Mouse (Mus musculus) liver, embryonic 14.5 days (tissue): Measurements from ENCODE around the gene Lrrd1. TPM values are rescaled to one million over a fixed set of nuclear protein-coding genes. Genes with fewer than 3 reads are reported as not detected.
A peak's percentile ranks its signal among the peaks of the same experiment; 100 is the strongest.
"Not testable (repeated sequence)": the region's sequence is repeated elsewhere in the genome, so short reads cannot be mapped to it uniquely, and the experiment has no call there.

Source experiments
- ATAC-seq: fragments of 200-750 bp; cut with Nextera tagmentation; 2 replicates; pipeline ENCODE4 v1.8.0; 2017; ENCODE audit warnings: moderate number of reproducible peaks, mild to moderate bottlenecking, moderate library complexity; ENCODE audit not compliant: insufficient read depth
- DNase-seq, 3 experiments: peaks; one replicate each; pipeline ENCODE4 v3.0.0-alpha.2; 2012 to 2013; ENCODE audit warnings: low read depth in 3 of 3, low spot score in 3 of 3
- H3K27ac ChIP-seq: fragments of 300-500 bp; sonication (generic); 2 replicates; pipeline ENCODE4 v1.5.1; 2014; ENCODE audit warnings: moderate library complexity, mild to moderate bottlenecking, control low read depth, inconsistent platforms
- H3K27me3 ChIP-seq: fragments of 300-500 bp; sonication (generic); 2 replicates; pipeline ENCODE4 v1.6.1; 2014; ENCODE audit warnings: mild to moderate bottlenecking, low read length, moderate library complexity; ENCODE audit not compliant: control insufficient read depth, insufficient read depth
- H3K36me3 ChIP-seq: fragments of 300-500 bp; sonication (generic); replicated peaks from 2 replicates; pipeline ENCODE4 v1.6.1; 2014; ENCODE audit warnings: low read depth; ENCODE audit not compliant: control insufficient read depth, insufficient read depth
- H3K4me1 ChIP-seq, 2 experiments: fragments of 200-500 bp in 1 of 2; fragments of 300-500 bp in 1 of 2; sonication (generic) in 1 of 2; replicated peaks; 2 replicates each; pipeline ENCODE4 v1.6.1; 2012 to 2014; ENCODE audit warnings: antibody characterized with exemption in 1 of 2, inconsistent platforms in 1 of 2, low read length in 1 of 2; ENCODE audit not compliant: control insufficient read depth in 2 of 2, insufficient read depth in 2 of 2
- H3K4me2 ChIP-seq: fragments of 300-500 bp; sonication (generic); 2 replicates; pipeline ENCODE4 v1.6.1; 2014; ENCODE audit warnings: low read depth, mild to moderate bottlenecking, control low read depth, moderate library complexity
- H3K4me3 ChIP-seq, 2 experiments: fragments of 200-500 bp in 1 of 2; fragments of 300-500 bp in 1 of 2; sonication (generic) in 1 of 2; 2 replicates each; pipeline ENCODE4 v1.5.1; 2012 to 2014; ENCODE audit warnings: low read depth in 2 of 2, low read length in 2 of 2, mild to moderate bottlenecking in 2 of 2, control low read depth in 1 of 2, inconsistent platforms in 1 of 2, moderate library complexity in 1 of 2; ENCODE audit not compliant: insufficient read depth in 1 of 2
- H3K9ac ChIP-seq: fragments of 300-500 bp; sonication (generic); replicated peaks from 2 replicates; pipeline ENCODE4 v1.6.1; 2014; ENCODE audit warnings: mild to moderate bottlenecking, control low read depth, moderate library complexity
- H3K9me3 ChIP-seq: fragments of 300-500 bp; sonication (generic); 2 replicates; pipeline ENCODE4 v1.6.1; 2016; ENCODE audit warnings: low read length, mixed read lengths; ENCODE audit not compliant: control insufficient read depth
- CTCF ChIP-seq: IDR thresholded peaks from 2 replicates; pipeline ENCODE4 v1.5.1; 2016; ENCODE audit warnings: antibody characterized with exemption, low read depth, control low read depth
- EP300 ChIP-seq: IDR thresholded peaks from 2 replicates; pipeline ENCODE4 v1.6.1; 2016; ENCODE audit warnings: antibody characterized with exemption, low read depth
- WGBS: fragments of 180-500 bp; shearing (Covaris S2); extraction: QIAGEN DNeasy Blood & Tissue Kit; methylation state at CpG from one replicate; pipeline ENCODE4 v1.1.7; 2014; ENCODE audit not compliant: insufficient replicate concordance; 5-methylcytosine and 5-hydroxymethylcytosine counted together
- polyA plus RNA-seq, 2 experiments: library from polyadenylated mRNA; depleted of rRNA in 1 of 2; stranded (reverse) in 1 of 2; unstranded in 1 of 2; fragments of >200 nt; fragmentation: Nextera tagmentation in 1 of 2; extraction: Ambion mirVana in 1 of 2; gene quantifications; 2 replicates each; pipeline versions ENCODE4 v1.2.1 to v1.2.3; 2012 to 2014

Lrrd1 gene
- polyA plus RNA-seq (2012; rRNA removed) = 0.02 TPM in 1 of 2 replicates, not detected in the other
- 0.05 TPM in 1 of 2 replicates, not detected in the other for polyA plus RNA-seq (2014; fragmentation: Nextera tagmentation; extraction: Ambion mirVana)

DNA sequence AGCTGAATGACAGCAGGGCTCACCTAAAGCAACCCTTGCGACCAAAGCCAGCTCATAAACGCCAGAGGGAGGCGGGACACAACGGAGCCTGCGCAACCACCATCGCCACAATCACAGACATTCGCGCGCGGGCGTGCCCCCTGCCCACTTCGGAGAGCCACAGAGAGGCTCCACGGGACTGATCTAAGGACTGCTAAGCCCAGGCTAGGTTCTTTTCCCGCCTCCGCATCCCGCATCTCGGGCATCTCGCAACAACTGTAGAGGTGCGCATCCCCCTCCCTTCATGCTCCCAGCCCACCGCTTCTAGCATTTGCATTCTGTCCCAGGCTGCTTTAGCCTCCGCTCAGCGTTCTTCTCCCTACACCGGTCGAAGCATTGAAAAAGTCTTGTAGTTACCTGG lies at the start of gene Lrrd1:
TSS of gene Lrrd1 (plus strand) at position 148 of the 400 bp plus-strand sequence.
- H3K4me3 ChIP-seq = 0 out of 4 replicates have a peak within 1 kb of the TSS, but pooled peaks of 1 of the 2 experiments have one; percentile 7
- H3K9me3 ChIP-seq = no peaks in the 10 kb centered on the region
- H3K27ac ChIP-seq = no peak within 1 kb of the TSS
- no peak for TF ChIP-seq CTCF
- TF ChIP-seq EP300 = no peak
- 0 out of 2 replicates have a peak within 1 kb of the TSS, but pooled peaks have one; percentile 2 for H3K4me2 ChIP-seq
- no peaks in the 10 kb centered on the region for H3K27me3 ChIP-seq
- 21% methylated on average over 24 of the region's 24 CpGs for WGBS
- ATAC-seq (no peak), DNase-seq (no peak)
- H3K36me3 ChIP-seq = no peaks in the 10 kb centered on the region
- no peak within 1 kb of the TSS for H3K9ac ChIP-seq
- no peaks in the 10 kb centered on the region for H3K4me1 ChIP-seq

GRCm38 (mm10) chr5:3797101-3797500 lies 47.9 kb upstream of the Lrrd1 start:
- not testable (repeated sequence) for ATAC-seq, H3K36me3 ChIP-seq, H3K27me3 ChIP-seq, H3K4me3 ChIP-seq, H3K4me2 ChIP-seq, DNase-seq, H3K27ac ChIP-seq, H3K9me3 ChIP-seq, H3K9ac ChIP-seq
- H3K4me1 ChIP-seq = peaks cover 9 to 15% of the 10 kb centered on the region in 2 experiments
- WGBS = 81% methylated on average over 2 of the region's 2 CpGs

GRCm38 (mm10) chr5:3798656-3799055 lies 46.3 kb upstream of the Lrrd1 start:
- peaks cover 9 to 15% of the 10 kb centered on the region in 2 experiments for H3K4me1 ChIP-seq
- ATAC-seq, H3K9ac ChIP-seq, DNase-seq, H3K36me3 ChIP-seq, H3K4me3 ChIP-seq, H3K4me2 ChIP-seq, H3K27me3 ChIP-seq, H3K9me3 ChIP-seq, H3K27ac ChIP-seq: not testable (repeated sequence)

DNA sequence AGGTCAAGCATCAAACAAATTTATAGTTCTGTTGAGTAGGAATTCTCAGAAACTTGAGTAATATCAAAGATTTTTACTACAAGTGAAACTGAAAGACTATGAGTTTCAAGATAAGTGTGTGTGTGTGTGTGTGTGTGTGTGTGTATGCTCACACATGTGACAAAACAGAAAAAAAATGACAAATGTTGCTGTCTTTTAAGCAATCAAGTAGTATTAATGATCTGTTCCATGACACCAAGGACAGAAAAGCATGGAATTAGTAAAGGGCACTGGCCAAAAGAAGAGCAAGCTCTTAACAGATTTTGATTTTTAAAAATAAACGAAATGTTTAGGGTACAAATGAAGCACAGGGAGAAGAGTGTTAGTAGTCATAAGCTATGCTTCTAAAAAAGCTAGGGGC lies 44.9 kb upstream of the Lrrd1 start:
- Histone ChIP-seq H3K4me2 (no peak overlapping the region), H3K4me3 (no peak overlapping the region), H3K9ac (no peak overlapping the region), H3K9me3 (no peaks in the 10 kb centered on the region), H3K36me3 (no peaks in the 10 kb centered on the region), H3K27ac (no peak overlapping the region), H3K27me3 (no peaks in the 10 kb centered on the region), H3K4me1 (peaks cover 14 to 15% of the 10 kb centered on the region in 2 experiments)
- TF ChIP-seq CTCF = no peak
- no peak for TF ChIP-seq EP300
- DNase-seq = no peak
- ATAC-seq = no peak
- 68% methylated on average over 1 of the region's 1 CpGs for WGBS

- no peaks in the 10 kb centered on the region for H3K9me3 ChIP-seq
- 0 out of 4 replicates have a peak overlapping the region, but pooled peaks of 1 of the 2 experiments have one; percentile 6 for H3K4me3 ChIP-seq
- DNase-seq (no peak), ATAC-seq (no peak)
- H3K9ac ChIP-seq = no peak overlapping the region
- no peaks in the 10 kb centered on the region for H3K36me3 ChIP-seq
- H3K4me2 ChIP-seq = peak overlapping the region; percentile 57
- H3K27ac ChIP-seq = no peak overlapping the region
- H3K27me3 ChIP-seq = no peaks in the 10 kb centered on the region
- H3K4me1 ChIP-seq = peaks cover 14 to 15% of the 10 kb centered on the region in 2 experiments
- no peak for TF ChIP-seq CTCF
- TF ChIP-seq EP300 = no peak
- WGBS = 60% methylated on average over 4 of the region's 4 CpGs
These were observed 44.1 kb upstream of the Lrrd1 start for GRCm38 (mm10) chr5:3800881-3801280.
